Mouse (Mus musculus) T-cell, adult 2 months (primary cell): Measurements from ENCODE around the gene Ddx20.

Experiments
- DNase-seq: peaks from one replicate; pipeline ENCODE4 v3.0.0; 2022; ENCODE audit warnings: low spot score

Ddx20 gene

GRCm38 (mm10) chr3:105687324-105688060 is at the start of gene Ddx20:
Ddx20 (minus strand) TSS chr3:105687574.
- peak; percentile 97 for DNase-seq

DNA sequence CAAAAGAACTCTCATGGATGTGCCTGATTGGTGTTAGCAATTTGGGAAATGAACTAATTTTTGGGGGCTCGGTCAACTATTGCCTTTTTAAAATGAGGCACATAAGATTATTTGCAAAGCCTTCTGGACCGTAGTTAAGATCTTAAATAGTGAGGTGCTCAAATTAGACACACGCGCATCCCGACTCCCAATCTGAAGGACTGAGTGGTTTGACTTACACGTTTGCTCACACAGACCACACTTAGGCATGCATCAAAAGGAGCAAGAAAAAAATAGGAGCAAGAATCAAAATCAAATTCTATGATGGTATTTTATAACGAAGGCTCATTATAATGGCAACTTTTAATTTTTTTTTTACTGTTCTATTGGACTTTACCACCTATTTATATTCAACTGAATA is 49.7 kb upstream of the Ddx20 start:
- no peak for DNase-seq

DNA sequence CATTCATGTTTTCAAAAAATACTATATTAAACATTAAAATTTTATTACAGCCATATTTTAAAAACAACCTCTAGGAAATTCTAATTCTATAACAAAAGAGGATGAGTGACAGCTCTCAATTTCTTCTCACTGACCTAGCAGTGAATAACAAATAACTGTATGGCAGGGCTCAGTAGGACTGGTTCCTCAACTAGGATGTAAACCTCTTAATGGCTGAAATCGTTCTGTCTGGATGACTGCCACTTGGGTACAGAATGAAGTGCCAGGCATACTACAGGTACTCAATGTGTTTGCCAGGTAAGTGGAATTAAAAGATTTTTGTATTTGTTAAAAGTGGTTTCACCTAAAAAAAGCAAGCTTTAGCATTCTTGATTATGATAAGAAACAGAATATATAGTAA is 48.8 kb upstream of the Ddx20 start:
- DNase-seq, result no peak

- no peak for DNase-seq
These were observed 47.9 kb upstream of the Ddx20 start for GRCm38 (mm10) chr3:105735285-105735684.

DNA sequence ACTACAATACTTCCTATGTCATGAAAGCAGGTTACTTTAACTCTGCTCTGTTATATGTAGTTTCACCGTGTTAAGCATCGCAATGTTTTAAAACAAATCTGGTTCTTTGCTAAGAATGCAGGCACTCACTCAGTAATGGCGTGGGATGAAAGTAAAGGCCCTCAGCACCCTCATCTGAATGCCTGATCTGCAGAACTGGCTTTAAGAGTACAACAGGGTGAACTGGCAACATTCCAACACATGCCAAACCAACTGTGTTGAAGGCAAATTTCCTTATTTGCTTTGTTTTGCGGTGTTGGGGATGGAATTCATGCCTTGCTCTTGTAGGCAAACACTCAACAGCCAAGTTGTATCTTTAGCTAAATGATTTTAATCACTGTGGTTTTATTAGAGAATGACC is 46.2 kb upstream of the Ddx20 start:
- DNase-seq, result no peak

GRCm38 (mm10) chr3:105732360-105732759 is 45.0 kb upstream of the Ddx20 start:
- DNase-seq, result no peak

DNA sequence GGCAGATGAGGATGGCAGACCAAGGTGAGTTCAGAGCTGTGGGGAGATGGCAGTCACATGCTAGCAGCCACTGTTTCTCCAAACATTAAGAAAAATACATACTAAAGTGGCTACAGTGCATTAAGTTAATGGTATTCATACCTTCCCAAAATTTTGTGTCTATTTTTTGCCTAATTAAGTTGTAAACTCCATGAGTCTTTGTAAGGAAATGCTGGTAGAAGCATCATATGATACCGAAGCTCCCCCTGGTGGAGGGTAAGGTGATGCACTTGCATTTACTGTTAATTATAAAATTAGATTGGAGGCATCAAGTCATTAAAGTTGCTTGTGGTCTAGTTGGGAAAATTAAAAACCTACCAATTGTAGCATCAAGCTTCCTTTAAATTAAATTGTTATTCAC is 38.7 kb upstream of the Ddx20 start:
- DNase-seq, result peak; percentile 46

- no peak for DNase-seq
These were observed 35.1 kb upstream of the Ddx20 start for GRCm38 (mm10) chr3:105722510-105722909.

- no peak for DNase-seq
These were observed 34.4 kb upstream of the Ddx20 start for GRCm38 (mm10) chr3:105721681-105722201.

DNA sequence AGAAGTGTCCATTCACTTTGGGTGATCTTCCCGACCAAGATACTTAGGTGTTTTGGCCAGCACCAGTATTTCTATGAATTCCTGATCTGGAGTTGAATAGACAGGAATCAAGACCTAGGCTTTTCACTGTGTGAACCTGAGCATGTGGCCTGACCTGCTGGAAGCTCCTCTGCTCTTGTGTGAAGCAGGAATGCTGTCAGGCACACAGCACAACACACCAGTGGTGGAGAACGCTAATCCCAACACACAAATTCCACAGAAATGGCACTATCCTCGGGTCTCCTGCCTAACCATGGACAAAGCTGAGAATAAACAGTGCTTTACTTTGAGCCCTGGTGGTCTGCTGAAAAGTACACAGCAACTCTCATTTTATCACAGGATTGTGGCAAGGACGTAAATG is 33.1 kb upstream of the Ddx20 start:
- no peak for DNase-seq

DNA sequence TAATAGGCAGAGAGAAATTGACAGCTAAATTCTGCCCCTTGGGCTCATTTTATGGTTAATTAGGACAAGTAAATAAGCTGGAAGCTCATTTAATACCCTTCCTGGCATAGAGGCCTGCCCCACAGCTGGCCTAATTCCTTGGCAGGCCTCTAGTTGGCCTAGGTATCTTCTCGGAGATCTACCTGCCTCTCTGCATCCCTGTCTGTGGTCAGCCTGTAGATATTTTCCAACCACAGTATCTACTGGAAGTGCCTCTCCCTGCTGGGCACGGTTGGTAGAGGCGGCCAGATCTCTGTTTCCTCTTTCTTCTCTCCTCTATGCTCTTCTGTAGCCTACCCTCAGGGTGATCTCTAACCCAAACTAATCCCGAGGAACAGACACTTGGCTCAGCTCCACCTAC is 32.6 kb upstream of the Ddx20 start:
- DNase-seq, result no peak

- no peak for DNase-seq
These were observed 31.4 kb upstream of the Ddx20 start for GRCm38 (mm10) chr3:105718746-105719145.

DNA sequence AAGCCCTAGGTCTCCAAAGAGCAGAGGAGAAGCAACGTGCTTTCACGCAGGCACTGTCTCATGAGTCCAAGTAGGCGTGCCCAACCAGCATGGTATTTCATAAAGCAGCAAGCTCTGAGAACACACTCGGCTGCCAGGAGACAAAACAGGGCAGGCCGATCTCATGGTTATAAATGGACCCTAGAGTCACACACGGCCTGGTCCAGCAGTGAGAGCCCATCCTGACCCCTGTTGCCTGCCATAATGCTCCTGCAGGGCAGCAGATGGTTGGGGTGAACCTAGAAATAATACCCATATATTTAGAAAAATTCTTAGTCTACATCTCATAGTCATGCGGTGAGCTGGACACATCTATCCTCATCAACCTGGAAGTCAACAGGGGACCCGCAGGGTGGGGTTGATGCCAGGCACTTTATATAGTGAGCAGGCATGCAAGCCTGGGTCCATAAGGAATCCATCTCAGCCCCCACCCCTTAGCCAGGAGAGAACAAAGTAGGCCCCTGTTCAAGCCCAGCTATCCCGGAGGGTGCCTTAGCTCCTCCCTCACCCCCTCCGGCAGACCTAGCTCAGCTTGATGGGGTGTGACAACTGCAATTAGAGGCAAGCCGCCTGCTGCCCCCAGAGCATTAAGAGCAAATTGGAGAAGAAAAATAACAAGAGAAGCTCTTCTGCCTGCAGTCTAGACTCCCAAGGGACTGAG is 30.6 kb upstream of the Ddx20 start:
- no peak for DNase-seq

GRCm38 (mm10) chr3:105716353-105717000 is 29.1 kb upstream of the Ddx20 start:
- DNase-seq, result no peak

GRCm38 (mm10) chr3:105714820-105715167 is 27.4 kb upstream of the Ddx20 start:
- DNase-seq, result no peak

DNA sequence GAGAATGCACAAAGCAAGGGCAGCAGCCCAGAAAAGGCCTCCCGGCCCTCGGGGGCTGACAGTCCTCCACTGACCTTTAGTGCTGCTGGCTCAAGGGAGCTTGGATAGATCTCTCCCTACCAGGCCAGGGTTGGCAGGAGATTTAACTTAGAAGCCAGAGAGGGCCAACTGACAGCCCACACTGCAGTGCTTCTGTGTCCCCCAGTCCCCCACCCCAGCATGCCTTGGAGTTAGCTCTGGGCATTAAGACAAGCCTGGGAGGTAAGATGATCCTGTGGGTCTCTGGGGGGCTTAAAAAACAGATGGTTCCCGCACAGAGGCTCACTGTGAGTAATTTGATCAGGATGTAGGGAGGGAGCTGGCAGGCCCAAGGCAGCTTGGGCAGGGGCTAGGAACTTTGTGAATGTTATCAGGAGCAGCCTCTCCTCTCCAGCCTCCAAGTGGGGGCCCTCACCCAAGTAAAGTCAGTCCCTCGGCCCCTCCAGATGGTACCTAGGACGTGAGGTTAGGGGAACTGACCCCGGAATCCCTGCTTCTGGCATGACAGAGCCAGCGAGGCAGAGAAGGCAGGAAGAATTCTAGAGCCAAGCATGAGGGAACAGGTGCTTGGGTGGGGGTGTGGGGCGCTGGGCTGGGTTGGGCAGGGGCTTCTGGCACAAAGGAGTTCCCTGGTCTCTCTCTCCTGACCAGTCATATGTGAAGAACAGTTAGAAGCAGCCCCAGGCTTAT is 26.9 kb upstream of the Ddx20 start:
- no peak for DNase-seq

DNA sequence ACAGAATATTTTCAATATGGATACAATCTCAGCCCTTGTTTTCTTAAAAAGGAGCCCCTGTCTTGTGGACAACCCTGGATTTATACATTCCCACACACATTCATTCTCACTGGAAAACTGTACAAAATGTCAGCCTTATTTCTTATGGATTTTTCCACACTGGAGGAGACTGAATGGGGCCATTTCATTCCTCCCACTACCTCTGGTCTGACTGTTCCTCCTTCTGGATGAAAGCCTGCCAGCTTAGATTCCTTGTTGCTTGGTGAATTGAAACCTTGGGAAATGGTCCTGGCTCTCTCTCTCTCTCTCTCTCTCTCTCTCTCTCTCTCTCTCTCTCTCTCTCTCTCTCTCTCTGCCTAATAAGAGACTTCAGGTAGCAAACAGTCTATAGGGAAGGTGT is 25.5 kb upstream of the Ddx20 start:
- no peak for DNase-seq

DNA sequence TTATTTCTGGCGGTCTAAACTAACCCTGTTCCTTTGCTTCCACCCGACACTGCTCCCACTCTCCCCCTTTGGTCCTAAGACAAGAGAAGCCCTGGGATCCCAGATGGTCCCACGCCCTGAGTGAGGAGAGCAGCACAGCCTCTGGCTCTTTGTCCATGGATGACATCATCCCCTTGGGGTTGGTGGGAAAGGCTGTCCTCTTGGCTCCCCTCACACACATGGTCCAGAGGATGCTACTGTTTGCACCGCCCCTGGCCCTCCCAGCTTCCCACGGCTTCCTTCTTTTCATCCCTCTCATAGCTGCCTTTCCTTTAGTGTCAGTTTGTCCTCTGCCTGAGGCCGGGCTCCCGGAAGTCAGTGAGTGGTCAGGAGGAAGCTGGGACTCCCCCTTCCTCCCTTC is 24.4 kb upstream of the Ddx20 start:
- no peak for DNase-seq

DNA sequence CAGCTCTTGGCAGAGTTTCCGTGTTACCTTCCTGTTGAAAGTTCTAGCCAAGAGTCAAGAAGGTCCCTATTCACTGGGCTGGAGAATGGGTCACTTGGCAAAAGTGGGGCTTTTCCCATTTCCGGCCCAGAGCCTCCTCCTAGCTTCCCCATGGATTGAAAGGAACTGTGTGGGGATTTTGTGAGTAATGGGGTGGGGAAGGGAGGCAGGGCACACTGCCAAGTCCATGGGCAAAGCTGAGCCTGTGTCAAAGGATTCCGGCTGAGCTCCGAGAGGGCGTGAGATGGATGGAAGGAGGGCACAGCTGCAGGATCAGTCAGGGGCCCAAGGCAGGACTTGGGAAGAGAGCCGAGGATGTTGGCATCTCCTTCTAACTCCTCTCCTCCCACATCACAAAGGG is 22.9 kb upstream of the Ddx20 start:
- no peak for DNase-seq

DNA sequence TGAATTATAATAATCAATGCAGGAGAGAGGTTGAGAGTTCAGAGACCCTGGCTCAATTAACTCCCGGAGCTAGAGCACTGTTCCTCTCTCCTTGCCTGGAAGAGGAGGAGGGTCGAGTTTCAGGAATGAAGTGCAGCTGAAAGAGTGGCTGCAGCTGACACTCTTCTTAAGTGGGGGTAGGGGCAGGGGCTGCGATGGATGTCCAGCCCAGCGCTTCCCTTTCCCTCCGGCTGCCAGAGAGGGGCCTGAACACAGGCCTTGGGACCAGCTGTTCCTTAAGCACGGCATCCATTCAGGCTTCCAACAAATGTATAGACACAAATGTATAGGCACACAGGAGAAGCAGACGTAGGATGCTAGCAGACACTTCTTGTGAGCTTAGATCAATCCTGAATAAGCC is 20.2 kb upstream of the Ddx20 start:
- DNase-seq, result no peak

DNA sequence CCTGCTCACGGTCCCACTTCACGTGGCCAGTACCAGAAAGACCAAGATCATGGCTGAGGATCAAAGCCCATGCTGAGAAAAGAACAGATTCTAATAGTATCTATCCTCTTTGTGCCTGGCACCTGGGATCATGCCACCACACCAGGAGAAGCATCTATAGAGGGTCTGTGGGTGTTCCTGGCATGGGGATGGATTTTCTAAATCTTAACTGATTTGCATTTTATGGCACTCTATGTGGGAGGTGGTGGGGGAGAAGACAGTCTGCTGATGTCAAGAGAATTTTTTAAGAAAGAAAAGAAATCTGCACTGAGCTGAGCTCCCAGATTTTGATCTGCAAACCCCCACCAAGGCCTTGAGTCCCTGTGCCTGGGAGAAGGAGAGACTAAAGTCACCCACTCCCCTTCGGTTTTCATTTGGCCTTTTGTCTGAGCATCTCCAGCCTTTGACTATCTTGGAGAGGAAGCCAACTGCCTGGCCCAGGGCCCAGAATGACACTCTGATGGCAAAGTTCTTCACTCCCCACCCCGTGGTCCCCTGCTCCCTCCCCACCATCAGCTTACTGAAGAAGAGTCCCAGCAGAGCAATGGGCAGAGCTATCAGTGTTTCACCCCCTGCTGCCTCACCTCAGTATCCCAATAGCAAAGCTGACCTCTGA is 19.1 kb upstream of the Ddx20 start:
- no peak for DNase-seq

- no peak for DNase-seq
These were observed 18.2 kb upstream of the Ddx20 start for GRCm38 (mm10) chr3:105705561-105705960.
